Mouse (Mus musculus): ENCODE measurements around the gene Tmtc3. TPM values are rescaled to one million over a fixed set of nuclear protein-coding genes. Genes with fewer than 3 reads are reported as not detected.
"Not testable (repeated sequence)": the region's sequence is repeated elsewhere in the genome, so short reads cannot be mapped to it uniquely, and the experiment has no call there.

Gene Tmtc3
- polyA plus RNA-seq, 1 experiment from 2014 or later = 11.8 TPM

DNA sequence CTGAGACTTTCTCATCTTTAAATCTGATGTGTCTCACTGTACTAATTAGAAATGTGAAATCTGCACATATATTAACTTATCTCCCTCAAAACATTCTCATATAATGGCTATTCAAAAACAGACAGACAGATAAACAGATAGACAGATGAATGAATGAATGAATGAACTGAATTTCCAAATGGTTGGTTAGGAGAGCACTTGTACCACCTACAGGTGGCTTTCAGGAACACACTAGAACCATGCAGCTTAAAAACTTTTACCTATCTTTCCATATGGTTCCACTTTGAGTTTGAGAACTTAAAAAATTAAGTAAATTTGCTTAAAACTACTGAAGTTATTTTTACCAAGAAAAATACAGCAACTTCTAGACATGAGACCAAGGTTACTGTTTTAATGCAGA, 37.8 kb downstream of the Tmtc3 start:
- Histone ChIP-seq H3K4me3 (no peak overlapping the region), H3K9me3 (replicated peaks) (no peaks in the 10 kb centered on the region), H3K4me1 (no peaks in the 10 kb centered on the region), H3K4me2 (no peak overlapping the region), H3K27me3 (replicated peaks) (no peaks in the 10 kb centered on the region), H3K27ac (no peak overlapping the region), H3K36me3 (peaks cover 42% of the 10 kb centered on the region), H3K9ac (no peak overlapping the region)
- ATAC-seq = no peak

DNA sequence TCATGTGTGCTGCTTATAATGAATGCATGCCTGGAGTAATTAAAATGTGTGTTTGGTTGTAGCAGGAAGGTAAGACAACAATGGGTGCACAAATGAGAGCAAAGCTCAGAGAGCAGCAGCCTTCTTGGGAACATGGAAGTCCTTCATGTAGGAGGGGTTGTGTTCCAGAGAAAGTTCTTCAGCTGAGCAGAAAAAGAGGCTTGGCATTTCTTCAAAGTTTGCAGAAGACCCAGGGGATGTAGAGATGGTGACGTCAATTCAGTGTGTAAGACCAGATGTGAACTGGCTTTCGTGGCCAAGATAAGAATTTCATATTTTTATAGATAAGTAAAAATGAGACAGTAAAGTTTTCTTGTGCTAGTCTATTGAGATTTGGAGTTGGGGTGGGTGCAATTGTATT, 59.6 kb downstream of the Tmtc3 start:
- Histone ChIP-seq H3K4me3 (no peak overlapping the region), H3K4me1 (no peaks in the 10 kb centered on the region), H3K9me3 (replicated peaks) (no peaks in the 10 kb centered on the region), H3K36me3 (no peaks in the 10 kb centered on the region), H3K27ac (no peak overlapping the region), H3K4me2 (no peak overlapping the region), H3K27me3 (replicated peaks) (no peaks in the 10 kb centered on the region), H3K9ac (no peak overlapping the region)
- WGBS (ENCODE audit: insufficient replicate concordance) = 58% methylated on average over 2 of the region's 2 CpGs
- no peak for ATAC-seq

DNA sequence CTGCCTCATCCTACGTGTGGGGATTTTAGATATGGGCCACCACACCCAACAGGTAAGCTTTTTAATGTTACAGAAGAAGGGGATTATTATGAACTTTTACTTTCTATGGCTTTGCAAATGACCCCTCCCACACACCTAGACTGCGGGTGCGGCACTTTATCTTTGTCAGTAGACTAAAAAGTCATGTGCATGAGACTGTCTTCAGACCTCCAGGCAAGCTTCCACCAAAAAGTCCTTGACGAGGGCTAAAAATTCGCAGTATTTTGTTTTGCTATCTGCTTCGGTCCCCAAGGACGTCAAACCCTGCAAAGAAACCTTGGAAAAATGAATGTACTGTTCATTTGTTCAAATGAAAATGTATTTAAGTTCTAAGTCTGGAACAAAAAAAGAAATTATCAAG, 71.6 kb downstream of the Tmtc3 start:
- no peaks in the 10 kb centered on the region for H3K9me3 ChIP-seq (replicated peaks)
- no peak for ATAC-seq

DNA sequence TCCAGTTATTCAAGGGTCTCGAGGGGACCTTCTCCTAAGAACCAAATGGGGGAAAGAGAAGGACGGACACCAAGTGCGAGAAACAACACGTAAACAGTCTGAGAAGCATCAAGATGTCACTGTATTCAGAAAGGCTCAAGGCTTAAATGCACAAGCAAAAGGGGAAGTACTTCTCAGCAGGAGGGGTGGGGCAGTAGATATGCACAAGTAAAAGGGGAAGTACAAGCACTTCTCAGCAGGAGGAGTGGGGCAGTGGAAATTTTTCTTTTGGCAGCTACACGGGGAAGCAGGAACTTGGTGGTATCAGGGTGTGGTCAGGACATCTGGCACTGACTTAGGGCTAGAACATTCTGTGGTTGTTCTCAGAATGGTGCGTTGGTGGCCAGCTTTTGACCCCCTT, 84.8 kb downstream of the Tmtc3 start:
- H3K27ac ChIP-seq; H3K4me3 ChIP-seq; H3K9me3 ChIP-seq (replicated peaks); H3K36me3 ChIP-seq; H3K4me1 ChIP-seq; H3K27me3 ChIP-seq (replicated peaks); ATAC-seq; H3K4me2 ChIP-seq; H3K9ac ChIP-seq: not testable (repeated sequence)
- 58% methylated on average over 6 of the region's 6 CpGs for WGBS (ENCODE audit: insufficient replicate concordance)

More for the DNA sequence above, 71.6 kb downstream of the Tmtc3 start:
- Histone ChIP-seq H3K4me1 (no peaks in the 10 kb centered on the region), H3K36me3 (no peaks in the 10 kb centered on the region), H3K27me3 (replicated peaks) (no peaks in the 10 kb centered on the region), H3K4me2 (no peak overlapping the region), H3K9ac (no peak overlapping the region), H3K27ac (no peak overlapping the region), H3K4me3 (no peak overlapping the region)
- 69% methylated on average over 7 of the region's 7 CpGs for WGBS (ENCODE audit: insufficient replicate concordance)

Other genes with a start within 250 kb of the Tmtc3 start
- not detected in 2 replicates for gene Gm4301, start 151.7 kb downstream of the Tmtc3 start, polyA plus RNA-seq (2016; fragmentation: Nextera tagmentation; extraction: Ambion mirVana)
- not detected in 2 replicates for gene Gm4302, start 146.5 kb downstream of the Tmtc3 start, polyA plus RNA-seq (2016; fragmentation: Nextera tagmentation; extraction: Ambion mirVana)
- not detected in 2 replicates for gene Gm4303, start 141.4 kb downstream of the Tmtc3 start, polyA plus RNA-seq (2016; fragmentation: Nextera tagmentation; extraction: Ambion mirVana)
- not detected in 2 replicates for gene Gm4305, start 136.3 kb downstream of the Tmtc3 start, polyA plus RNA-seq (2016; fragmentation: Nextera tagmentation; extraction: Ambion mirVana)
- not detected in 2 replicates for gene Gm4307, start 126.0 kb downstream of the Tmtc3 start, polyA plus RNA-seq (2016; fragmentation: Nextera tagmentation; extraction: Ambion mirVana)
- not detected in 2 replicates for gene Gm4312, start 104.8 kb downstream of the Tmtc3 start, polyA plus RNA-seq (2016; fragmentation: Nextera tagmentation; extraction: Ambion mirVana)
- gene Cep290, start 208 bp upstream of the Tmtc3 start, polyA plus RNA-seq (2016; fragmentation: Nextera tagmentation; extraction: Ambion mirVana) = 4.2 and 4.8 TPM in 2 replicates
- gene 4930430F08Rik, start 103.1 kb upstream of the Tmtc3 start, polyA plus RNA-seq (2016; fragmentation: Nextera tagmentation; extraction: Ambion mirVana) = 13.5 and 15.2 TPM in 2 replicates
- not detected in 2 replicates for gene 1700017N19Rik, start 103.1 kb upstream of the Tmtc3 start, polyA plus RNA-seq (2016; fragmentation: Nextera tagmentation; extraction: Ambion mirVana)

Measured in liver, embryonic 12.5 days (tissue).